Mouse (Mus musculus) thymus, postnatal 25 days (tissue): ENCODE results near the gene Ccl20.

Experiments
- DNase-seq: peaks from one replicate; pipeline ENCODE4 v3.0.0; 2022

The Ccl20 gene

GRCm38 (mm10) chr1:83116447-83117137, at the start of gene Ccl20:
Gene Ccl20, plus strand, starts transcription at chr1:83116766.
- DNase-seq, result no peak

GRCm38 (mm10) chr1:83067205-83067604, 49.4 kb upstream of the Ccl20 start:
- no peak for DNase-seq

GRCm38 (mm10) chr1:83075526-83076189, 40.9 kb upstream of the Ccl20 start:
- DNase-seq, result no peak

- peak; percentile 8 for DNase-seq
Observed at GRCm38 (mm10) chr1:83076190-83076917, 40.2 kb upstream of the Ccl20 start.

GRCm38 (mm10) chr1:83077016-83077415, 39.5 kb upstream of the Ccl20 start:
- no peak for DNase-seq

GRCm38 (mm10) chr1:83084790-83085189, 31.8 kb upstream of the Ccl20 start:
- DNase-seq, result no peak

GRCm38 (mm10) chr1:83091268-83091667, 25.3 kb upstream of the Ccl20 start:
- DNase-seq, result no peak

GRCm38 (mm10) chr1:83096935-83097334, 19.6 kb upstream of the Ccl20 start:
- DNase-seq, result no peak

- no peak for DNase-seq
Observed at GRCm38 (mm10) chr1:83099160-83099559, 17.4 kb upstream of the Ccl20 start.

- DNase-seq, result no peak
Observed at GRCm38 (mm10) chr1:83099580-83100137, 16.9 kb upstream of the Ccl20 start.

GRCm38 (mm10) chr1:83101891-83102290, 14.7 kb upstream of the Ccl20 start:
- DNase-seq, result no peak

- no peak for DNase-seq
Observed at GRCm38 (mm10) chr1:83105464-83105863, 11.1 kb upstream of the Ccl20 start.

- DNase-seq, result no peak
Observed at GRCm38 (mm10) chr1:83107410-83107978, 9.1 kb upstream of the Ccl20 start.

GRCm38 (mm10) chr1:83110992-83111391, 5.6 kb upstream of the Ccl20 start:
- DNase-seq, result no peak

- DNase-seq, result no peak
Observed at GRCm38 (mm10) chr1:83111726-83112125, 4.8 kb upstream of the Ccl20 start.

GRCm38 (mm10) chr1:83117217-83117616, 651 bp downstream of the Ccl20 start:
- no peak for DNase-seq

- DNase-seq, result no peak
Observed at GRCm38 (mm10) chr1:83117661-83118060, 1.1 kb downstream of the Ccl20 start.

- DNase-seq, result no peak
Observed at GRCm38 (mm10) chr1:83119903-83120302, 3.3 kb downstream of the Ccl20 start.

GRCm38 (mm10) chr1:83120312-83120711, 3.7 kb downstream of the Ccl20 start:
- DNase-seq, result no peak

GRCm38 (mm10) chr1:83123201-83123600, 6.6 kb downstream of the Ccl20 start:
- no peak for DNase-seq

GRCm38 (mm10) chr1:83135829-83136228, 19.3 kb downstream of the Ccl20 start:
- no peak for DNase-seq

- no peak for DNase-seq
Observed at GRCm38 (mm10) chr1:83137847-83138246, 21.3 kb downstream of the Ccl20 start.

GRCm38 (mm10) chr1:83138721-83139120, 22.2 kb downstream of the Ccl20 start:
- no peak for DNase-seq
